Mouse (Mus musculus) heart, adult 2 months (tissue): ENCODE measurements around the gene Arid5a. TPM values are rescaled to one million over a fixed set of nuclear protein-coding genes. Genes with fewer than 3 reads are reported as not detected.

Experiments used
- DNase-seq, 2 experiments: peaks; one replicate each; pipeline ENCODE4 v3.0.0; 2021
- H3K27ac ChIP-seq: fragments of 200-600 bp; 2 replicates; pipeline ENCODE4 v1.8.1; 2022
- H3K27me3 ChIP-seq: fragments of 200-500 bp; 2 replicates; pipeline ENCODE4 v1.6.1; 2012; ENCODE audit warnings: mild to moderate bottlenecking, low read length, inconsistent platforms, mixed read lengths; ENCODE audit not compliant: control insufficient read depth, insufficient read depth
- H3K36me3 ChIP-seq: fragments of 200-500 bp; 2 replicates; pipeline ENCODE4 v1.6.1; 2012; ENCODE audit warnings: low read length, inconsistent platforms; ENCODE audit not compliant: control insufficient read depth, insufficient read depth
- H3K4me1 ChIP-seq: fragments of 200-500 bp; 2 replicates; pipeline ENCODE4 v1.6.1; 2011; ENCODE audit warnings: low read length; ENCODE audit not compliant: control insufficient read depth, insufficient read depth
- H3K4me3 ChIP-seq: fragments of 200-600 bp; 2 replicates; pipeline ENCODE4 v1.8.1; 2022
- H3K79me2 ChIP-seq: fragments of 200-500 bp; replicated peaks from 2 replicates; pipeline ENCODE4 v1.6.1; 2012; ENCODE audit warnings: mild to moderate bottlenecking, inconsistent platforms, low read length, moderate library complexity, mixed read lengths; ENCODE audit not compliant: control insufficient read depth, insufficient read depth
- H3K9ac ChIP-seq: fragments of 200-500 bp; 2 replicates; pipeline ENCODE4 v1.6.1; 2012; ENCODE audit warnings: low read depth, mild to moderate bottlenecking, control low read depth, inconsistent platforms, low read length, mixed read lengths
- CTCF ChIP-seq: fragments of 200-600 bp; IDR thresholded peaks from 2 replicates; pipeline ENCODE4 v1.8.1; 2022; ENCODE audit warnings: antibody characterized with exemption, mild to moderate bottlenecking, moderate library complexity
- EP300 ChIP-seq: fragments of 200-500 bp; IDR thresholded peaks from 2 replicates; pipeline ENCODE4 v1.6.1; 2011; ENCODE audit warnings: low read depth, low read length, control low read depth; ENCODE audit not compliant: insufficient read depth
- POLR2A ChIP-seq: fragments of 200-500 bp; IDR thresholded peaks from 2 replicates; pipeline ENCODE4 v1.6.1; 2011; ENCODE audit warnings: mild to moderate bottlenecking, low read depth, low read length, control low read depth; ENCODE audit not compliant: insufficient read depth
- whole genome bisulfite sequencing: fragments of 180-500 bp; shearing (Covaris S2); methylation state at CpG from one replicate; pipeline ENCODE4 v1.1.7; 2018; 5-methylcytosine and 5-hydroxymethylcytosine counted together
- intact Hi-C: fragments of 180-260 bp; cut with DNase I; formaldehyde crosslinking; loops from one replicate; pipeline ENCODE4 v1.15.1; 2025
- long read RNA-seq: library from polyadenylated mRNA; stranded (forward); transcript quantifications from one replicate; pipeline ENCODE4 v2.0.0, GENCODE M21; 2021
- polyA plus RNA-seq: library from polyadenylated mRNA; depleted of rRNA; stranded (reverse); fragments of >200 nt; gene quantifications from 2 replicates; pipeline ENCODE4 v1.2.3, GENCODE M21; 2012; rRNA removed
- total RNA-seq, 2 experiments: library from RNA; stranded (reverse); gene quantifications; 2 replicates each; pipeline ENCODE4 v1.2.3; 2021

Gene Arid5a
- total RNA-seq = 10 to 100 TPM; 10.2 to 12.4 TPM
- polyA plus RNA-seq = 4.7 and 4.9 TPM in 2 replicates
- long read RNA-seq, full-length matches to known transcripts = 12 of 16 reads
- long read RNA-seq, partial matches to known transcripts = 0 of 16 reads
- long read RNA-seq, other reads (novel, unspliced or antisense) = 4 of 16 reads

DNA sequence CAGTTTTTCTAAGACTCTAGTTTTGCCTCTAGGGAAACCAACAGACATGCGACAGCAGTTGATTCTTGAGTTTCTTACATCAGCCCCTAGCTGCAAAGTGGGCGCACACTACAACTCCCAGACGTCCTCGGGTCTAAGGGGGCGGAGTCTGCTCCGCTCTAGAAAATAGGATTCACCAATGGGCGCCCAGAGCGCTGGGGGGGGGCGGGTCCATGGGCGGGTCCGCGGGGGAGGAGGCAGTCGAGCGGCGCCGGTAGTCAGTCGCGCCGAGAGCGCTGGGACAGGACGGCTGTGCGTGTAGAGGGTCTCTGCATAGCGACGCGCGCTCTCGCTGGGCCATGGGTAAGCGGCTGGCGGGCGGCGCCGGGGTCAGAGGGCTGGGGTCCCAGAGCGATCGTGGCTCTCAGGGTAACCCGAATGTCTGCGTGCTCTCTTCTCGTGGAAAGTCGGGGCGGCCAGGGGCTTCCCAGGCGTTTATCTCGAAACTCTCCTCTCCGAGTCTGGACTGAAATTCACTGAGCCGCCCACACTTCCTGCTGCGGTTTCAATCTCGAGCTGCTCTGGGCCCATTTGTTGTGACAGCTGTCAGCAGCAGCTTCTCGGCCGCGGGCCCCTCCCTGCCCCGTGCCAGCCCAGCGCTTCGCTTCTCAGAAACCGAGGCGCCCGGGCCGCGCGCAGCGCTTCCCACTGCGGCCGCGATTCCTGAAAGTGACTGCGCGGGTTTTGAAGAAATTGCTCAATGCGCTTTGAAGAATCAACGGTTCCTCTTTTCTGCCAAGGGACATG is at the start of gene Arid5a:
Arid5a (plus strand) TSS at position 239 of the 786 bp plus-strand sequence.
- intact Hi-C loops = loop anchor here (2.0 to 5.0 kb wide), 2 partner anchors 61 to 165 kb away; partner anchors contain the start of genes Cnnm4 and Kansl3
- H3K4me1 ChIP-seq = peaks cover 12% of the 10 kb centered on the region
- no peaks in the 10 kb centered on the region for H3K36me3 ChIP-seq
- H3K27ac ChIP-seq = peak within 1 kb of the TSS; percentile 96
- H3K4me3 ChIP-seq = peak within 1 kb of the TSS; percentile 83
- WGBS = under 1% methylated on average over 65 of the region's 65 CpGs
- peak within 1 kb of the TSS; percentile 98 for H3K9ac ChIP-seq
- TF ChIP-seq EP300 = no peak; the same call in 1 of the 2 replicates
- peak; percentile 99 for TF ChIP-seq POLR2A
- peak; percentile 50 for TF ChIP-seq CTCF
- H3K27me3 ChIP-seq = no peaks in the 10 kb centered on the region
- no peaks in the 10 kb centered on the region; the same call in 1 of the 2 replicates for H3K79me2 ChIP-seq
- DNase-seq = peak; percentile 90

DNA sequence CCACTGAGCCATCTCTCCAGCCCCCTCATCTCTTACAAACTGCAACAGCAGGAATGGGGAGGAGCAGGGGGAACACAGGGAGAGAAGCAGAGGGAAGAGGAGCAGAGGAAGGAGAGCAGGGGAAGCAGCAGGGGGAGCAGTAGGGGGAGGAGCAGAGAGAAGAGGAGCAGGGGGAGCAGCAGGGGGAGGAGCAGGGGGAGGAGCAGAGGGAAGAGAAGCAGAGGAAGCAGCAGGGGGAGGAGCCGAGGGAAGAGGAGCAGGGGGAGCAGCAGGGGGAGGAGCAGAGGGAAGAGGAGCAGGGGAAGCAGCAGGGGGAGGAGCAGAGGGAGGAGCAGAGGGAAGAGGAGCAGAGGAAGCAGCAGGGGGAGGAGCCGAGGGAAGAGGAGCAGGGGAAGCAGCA is 48.9 kb upstream of the Arid5a start:
- WGBS = 47% methylated on average over 2 of the region's 2 CpGs
- Histone ChIP-seq H3K36me3 (no peaks in the 10 kb centered on the region), H3K4me3 (no peak overlapping the region), H3K4me1 (peaks cover 5% of the 10 kb centered on the region), H3K9ac (no peak overlapping the region), H3K27ac (no peak overlapping the region), H3K27me3 (no peaks in the 10 kb centered on the region), H3K79me2 (no peaks in the 10 kb centered on the region)
- TF ChIP-seq POLR2A = no peak
- TF ChIP-seq EP300 = no peak
- TF ChIP-seq CTCF = no peak
- no peak for DNase-seq
- intact Hi-C loops = no loop called here

GRCm38 (mm10) chr1:36259281-36259680 is 48.3 kb upstream of the Arid5a start:
- Histone ChIP-seq H3K36me3 (no peaks in the 10 kb centered on the region), H3K27ac (no peak overlapping the region), H3K27me3 (no peaks in the 10 kb centered on the region), H3K4me3 (no peak overlapping the region), H3K79me2 (no peaks in the 10 kb centered on the region), H3K9ac (no peak overlapping the region), H3K4me1 (peaks cover 5% of the 10 kb centered on the region)
- WGBS = 72% methylated on average over 2 of the region's 2 CpGs
- TF ChIP-seq POLR2A = no peak
- TF ChIP-seq CTCF = no peak
- no peak for TF ChIP-seq EP300
- no peak for DNase-seq
- intact Hi-C loops = no loop called here

DNA sequence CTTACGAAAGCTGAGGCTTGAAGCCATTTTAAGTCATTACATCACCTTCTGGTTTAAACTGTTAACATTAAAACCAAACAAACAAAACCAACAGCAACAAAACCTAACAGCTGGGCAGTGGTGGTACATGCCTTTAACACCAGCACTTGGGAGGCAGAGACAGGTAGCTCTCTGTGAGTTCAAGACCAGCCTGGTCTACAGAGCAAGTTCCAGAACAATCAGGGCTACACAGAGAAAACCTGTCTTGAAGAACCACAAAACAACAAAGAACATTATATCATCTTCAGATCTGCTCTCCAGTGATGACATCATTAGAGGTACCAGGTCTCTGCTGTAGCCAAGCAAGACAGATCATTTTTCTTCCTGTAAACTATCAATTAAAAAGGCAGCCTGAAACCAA is 47.1 kb upstream of the Arid5a start:
- no peaks in the 10 kb centered on the region for H3K36me3 ChIP-seq
- WGBS = 89% methylated on average over 1 of the region's 1 CpGs
- no peak overlapping the region for H3K4me3 ChIP-seq
- H3K79me2 ChIP-seq = no peaks in the 10 kb centered on the region
- no peak overlapping the region for H3K9ac ChIP-seq
- H3K27ac ChIP-seq = no peak overlapping the region
- no peaks in the 10 kb centered on the region for H3K27me3 ChIP-seq
- intact Hi-C loops = no loop called here
- TF ChIP-seq CTCF (no peak), EP300 (no peak), POLR2A (no peak)
- H3K4me1 ChIP-seq = peaks cover 4% of the 10 kb centered on the region
- DNase-seq = no peak

DNA sequence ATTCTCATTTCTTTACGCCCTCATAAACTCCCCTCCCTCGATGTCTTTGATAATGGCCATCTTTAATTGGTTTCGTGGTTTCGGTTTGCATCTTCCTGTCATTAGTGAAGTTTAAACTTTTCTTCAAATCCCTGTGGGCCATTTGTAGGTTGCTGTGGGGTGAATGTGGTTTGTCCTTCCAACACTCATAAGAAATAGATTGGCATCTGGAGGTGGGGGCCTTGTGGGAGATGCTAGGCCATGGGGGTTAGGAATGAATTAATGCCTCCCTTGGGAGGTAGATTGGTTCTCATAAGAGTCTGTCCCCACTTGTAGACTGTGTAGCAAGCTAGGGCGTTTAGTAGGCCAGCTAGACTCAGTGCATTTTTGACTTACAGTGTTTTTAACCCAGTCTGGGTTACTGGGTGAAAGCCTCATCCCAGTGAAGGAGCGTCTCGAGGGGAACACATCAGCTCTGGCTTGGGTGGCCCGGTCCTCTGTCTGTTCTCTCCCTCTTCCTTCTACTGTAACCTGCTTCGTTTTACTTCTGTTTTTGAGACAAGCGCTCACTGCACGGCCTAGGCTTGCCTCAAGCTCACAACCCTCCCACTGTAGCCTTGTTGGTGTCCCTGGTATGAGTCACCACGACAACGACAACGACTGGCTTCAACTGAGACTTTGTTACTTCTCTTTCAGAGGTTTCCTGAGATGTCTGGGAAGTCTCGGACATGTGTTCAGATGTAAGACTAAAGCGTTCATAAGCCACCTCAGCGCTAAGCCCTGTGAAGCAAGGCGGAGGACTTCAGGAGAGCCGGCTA is 45.6 kb upstream of the Arid5a start:
- peaks cover 4% of the 10 kb centered on the region for H3K4me1 ChIP-seq
- TF ChIP-seq EP300 (no peak), CTCF (no peak), POLR2A (no peak)

More for the DNA sequence above, 45.6 kb upstream of the Arid5a start:
- H3K79me2 ChIP-seq = no peaks in the 10 kb centered on the region
- peak in 1 of 2 experiments; percentile 61 for DNase-seq
- H3K36me3 ChIP-seq = no peaks in the 10 kb centered on the region
- no peak overlapping the region for H3K9ac ChIP-seq
- H3K4me3 ChIP-seq = no peak overlapping the region
- no peaks in the 10 kb centered on the region for H3K27me3 ChIP-seq
- 63% methylated on average over 19 of the region's 19 CpGs for WGBS
- intact Hi-C loops = no loop called here
- no peak overlapping the region; the same call in 1 of the 2 replicates for H3K27ac ChIP-seq
